ENCODE assay signal across 7 mouse cellular contexts in genomic region chr15:7128627-7129126, GRCm38 (mm10). TPM values are rescaled to one million over a fixed set of nuclear protein-coding genes. Genes with fewer than 3 reads are reported as not detected.
A peak's percentile ranks its signal among the peaks of the same experiment; 100 is the strongest.
DNase-seq lines count a peak whose midpoint lies in the region; ATAC-seq lines count a peak whose summit lies in the region.

No protein-coding gene starts in this region.

- H3K4me1 ChIP-seq in neural tube, embryonic 11.5 days (ENCODE audit: control insufficient read depth, insufficient read depth, low read length) = peaks cover 5% of the 10 kb centered on the region
- peaks cover 20% of the 10 kb centered on the region for H3K4me1 ChIP-seq in forebrain, embryonic 13.5 days
- peaks cover 26% of the 10 kb centered on the region for H3K4me1 ChIP-seq in hindbrain, embryonic 15.5 days (replicated peaks)
- H3K4me1 ChIP-seq in liver, embryonic 15.5 days (replicated peaks) = 0 out of 2 replicates have a peak, but pooled peaks cover 4% of the 10 kb centered on the region
- H3K4me1 ChIP-seq in stomach, embryonic 14.5 days (ENCODE audit: control insufficient read depth, insufficient read depth, low read length) = peaks cover 6% of the 10 kb centered on the region; the same call in 1 of the 2 replicates

- peak overlapping the region; percentile 75 for H3K27ac ChIP-seq in neural tube, embryonic 11.5 days (ENCODE audit: low read depth, low read length)
- H3K27ac ChIP-seq in forebrain, embryonic 13.5 days = peak overlapping the region; percentile 77
- H3K27ac ChIP-seq in hindbrain, embryonic 15.5 days (replicated peaks) = peak overlapping the region; percentile 86
- H3K27ac ChIP-seq in liver, embryonic 15.5 days (replicated peaks) = peak overlapping the region; percentile 72
- H3K27ac ChIP-seq in stomach, embryonic 14.5 days (ENCODE audit: low read length) = peak overlapping the region; percentile 74

- ATAC-seq in neural tube, embryonic 11.5 days (ENCODE audit: insufficient read depth, low FRiP score, low TSS enrichment) = 0 out of 2 replicates have a peak, but pooled peaks have one; percentile 3
- peak; percentile 9; the same call in 1 of the 2 replicates for ATAC-seq in forebrain, embryonic 13.5 days
- peak; percentile 15 for ATAC-seq in hindbrain, embryonic 15.5 days (ENCODE audit: low FRiP score, low read depth)
- ATAC-seq in liver, embryonic 15.5 days (ENCODE audit: insufficient read depth) = no peak
- no peak for ATAC-seq in stomach, embryonic 14.5 days (ENCODE audit: insufficient number of reproducible peaks, insufficient read depth, low FRiP score, low read depth)

- no peak for DNase-seq in neural tube, embryonic 11.5 days (ENCODE audit: low spot score)
- no peak for DNase-seq in neural tube, embryonic 10.5 days (ENCODE audit: extremely low spot score, low spot score)
- DNase-seq in cerebellum, adult 11-12 months = no peak

- H3K27me3 ChIP-seq in neural tube, embryonic 11.5 days (ENCODE audit: control insufficient read depth, insufficient read depth, low read length) = no peaks in the 10 kb centered on the region
- peaks cover 24% of the 10 kb centered on the region for H3K27me3 ChIP-seq in forebrain, embryonic 13.5 days
- no peaks in the 10 kb centered on the region for H3K27me3 ChIP-seq in hindbrain, embryonic 15.5 days
- peaks cover 68% of the 10 kb centered on the region for H3K27me3 ChIP-seq in liver, embryonic 15.5 days
- no peaks in the 10 kb centered on the region for H3K27me3 ChIP-seq in stomach, embryonic 14.5 days (ENCODE audit: control insufficient read depth, insufficient read depth, low read length)

- peak overlapping the region; percentile 76 for H3K4me3 ChIP-seq in neural tube, embryonic 11.5 days (ENCODE audit: low read depth, low read length)
- H3K4me3 ChIP-seq in forebrain, embryonic 13.5 days = peak overlapping the region; percentile 69
- H3K4me3 ChIP-seq in hindbrain, embryonic 15.5 days = peak overlapping the region; percentile 89
- peak overlapping the region; percentile 61 for H3K4me3 ChIP-seq in liver, embryonic 15.5 days (replicated peaks)
- H3K4me3 ChIP-seq in stomach, embryonic 14.5 days (ENCODE audit: low read depth, low read length) = peak overlapping the region; percentile 69

- H3K9me3 ChIP-seq in neural tube, embryonic 11.5 days (ENCODE audit: control insufficient read depth, low read length) = no peaks in the 10 kb centered on the region
- no peaks in the 10 kb centered on the region for H3K9me3 ChIP-seq in forebrain, embryonic 13.5 days (replicated peaks)
- H3K9me3 ChIP-seq in hindbrain, embryonic 15.5 days = no peaks in the 10 kb centered on the region
- H3K9me3 ChIP-seq in liver, embryonic 15.5 days (replicated peaks) = no peaks in the 10 kb centered on the region
- H3K9me3 ChIP-seq in stomach, embryonic 14.5 days (ENCODE audit: control insufficient read depth, low read depth, low read length) = no peaks in the 10 kb centered on the region

- H3K36me3 ChIP-seq in neural tube, embryonic 11.5 days (ENCODE audit: control insufficient read depth, insufficient read depth, low read length) = no peaks in the 10 kb centered on the region
- no peaks in the 10 kb centered on the region for H3K36me3 ChIP-seq in forebrain, embryonic 13.5 days (ENCODE audit: poor library complexity, severe bottlenecking)
- H3K36me3 ChIP-seq in hindbrain, embryonic 15.5 days = no peaks in the 10 kb centered on the region
- no peaks in the 10 kb centered on the region for H3K36me3 ChIP-seq in liver, embryonic 15.5 days (replicated peaks)
- no peaks in the 10 kb centered on the region for H3K36me3 ChIP-seq in stomach, embryonic 14.5 days (ENCODE audit: control insufficient read depth, insufficient read depth, low read length)

- WGBS in neural tube, embryonic 11.5 days = under 1% methylated on average over 18 of the region's 18 CpGs
- 3% methylated on average over 18 of the region's 18 CpGs for WGBS in forebrain, embryonic 13.5 days
- 1% methylated on average over 18 of the region's 18 CpGs for WGBS in hindbrain, embryonic 15.5 days
- 3% methylated on average over 18 of the region's 18 CpGs for WGBS in liver, embryonic 15.5 days (ENCODE audit: insufficient replicate concordance)
- 2% methylated on average over 18 of the region's 18 CpGs for WGBS in stomach, embryonic 14.5 days

- peak overlapping the region; percentile 87 for H3K4me2 ChIP-seq in neural tube, embryonic 11.5 days (ENCODE audit: low read depth)
- H3K4me2 ChIP-seq in forebrain, embryonic 13.5 days = peak overlapping the region; percentile 93
- H3K4me2 ChIP-seq in hindbrain, embryonic 15.5 days = peak overlapping the region; percentile 93
- peak overlapping the region; percentile 60 for H3K4me2 ChIP-seq in liver, embryonic 15.5 days
- H3K4me2 ChIP-seq in stomach, embryonic 14.5 days (replicated peaks; ENCODE audit: low read depth, low read length) = peak overlapping the region; percentile 97

- H3K9ac ChIP-seq in neural tube, embryonic 11.5 days (ENCODE audit: low read length) = peak overlapping the region; percentile 78
- peak overlapping the region; percentile 85 for H3K9ac ChIP-seq in forebrain, embryonic 13.5 days
- peak overlapping the region; percentile 86 for H3K9ac ChIP-seq in hindbrain, embryonic 15.5 days
- peak overlapping the region; percentile 35; the same call in 1 of the 2 replicates for H3K9ac ChIP-seq in liver, embryonic 15.5 days
- H3K9ac ChIP-seq in stomach, embryonic 14.5 days (replicated peaks; ENCODE audit: low read depth, low read length) = peak overlapping the region; percentile 58

RNA-seq across cellular contexts. Expression of gene Lifr, which starts 38.3 kb away (rescaled TPM):
- 29.7 and 34.3 TPM in 2 replicates for polyA plus RNA-seq in neural tube, embryonic 11.5 days (2014; fragmentation: Nextera tagmentation; extraction: Ambion mirVana)
- 4.5 and 4.6 TPM in 2 replicates for polyA plus RNA-seq in forebrain, embryonic 13.5 days (2015; fragmentation: Nextera tagmentation; extraction: Ambion mirVana)
- polyA plus RNA-seq in hindbrain, embryonic 15.5 days (2015; fragmentation: Nextera tagmentation; extraction: Ambion mirVana) = 18.3 and 19.9 TPM in 2 replicates
- polyA plus RNA-seq in liver, embryonic 15.5 days (2015; fragmentation: Nextera tagmentation; extraction: Ambion mirVana) = 30.7 and 32.0 TPM in 2 replicates
- polyA plus RNA-seq in stomach, embryonic 14.5 days (2014; fragmentation: Nextera tagmentation; extraction: Ambion mirVana) = 23.6 and 26.8 TPM in 2 replicates

Comparison
In these comparisons a context has a peak if more than half of its experiments do, and no peak if none do; other contexts are left out.
1. ATAC-seq: peak in neural tube, embryonic 11.5 days (single experiment), forebrain, embryonic 13.5 days (single experiment) and hindbrain, embryonic 15.5 days (single experiment); none in liver, embryonic 15.5 days (single experiment) and stomach, embryonic 14.5 days (single experiment).
2. H3K9ac ChIP-seq: peak in every context shown above with its lines; median percentile 86 in hindbrain, embryonic 15.5 days; 85 in forebrain, embryonic 13.5 days; 78 in neural tube, embryonic 11.5 days; 58 in stomach, embryonic 14.5 days; 35 in liver, embryonic 15.5 days.
3. Peak in every context shown above with its lines, with median percentiles within 50 percentile points of each other: H3K27ac ChIP-seq, H3K4me2 ChIP-seq and H3K4me3 ChIP-seq.